Mouse (Mus musculus) embryonic facial prominence, embryonic 14.5 days (tissue): ENCODE results near the gene Wnk2. TPM values are rescaled to one million over a fixed set of nuclear protein-coding genes. Genes with fewer than 3 reads are reported as not detected.

Experiments
- ATAC-seq: fragments of 200-750 bp; cut with Nextera tagmentation; 2 replicates; pipeline ENCODE4 v1.8.0; 2017; ENCODE audit warnings: low read depth, moderate number of reproducible peaks, moderate TSS enrichment
- DNase-seq: peaks from one replicate; pipeline ENCODE4 v3.0.0-alpha.2; 2015; ENCODE audit warnings: low spot score
- H3K27ac ChIP-seq: fragments of 300-500 bp; sonication (generic); replicated peaks from 2 replicates; pipeline ENCODE4 v1.5.1; 2014; ENCODE audit warnings: low read depth, mild to moderate bottlenecking, low read length, moderate library complexity
- H3K27me3 ChIP-seq: fragments of 300-500 bp; sonication (generic); replicated peaks from 2 replicates; pipeline ENCODE4 v1.6.1; 2014; ENCODE audit warnings: low read length; ENCODE audit not compliant: control insufficient read depth, insufficient read depth
- H3K36me3 ChIP-seq: fragments of 300-500 bp; sonication (generic); 2 replicates; pipeline ENCODE4 v1.6.1; 2014; ENCODE audit warnings: low read length, mixed read lengths; ENCODE audit not compliant: control insufficient read depth, insufficient read depth
- H3K4me1 ChIP-seq: fragments of 300-500 bp; sonication (generic); 2 replicates; pipeline ENCODE4 v1.6.1; 2014; ENCODE audit warnings: antibody characterized with exemption, low read length; ENCODE audit not compliant: control insufficient read depth, insufficient read depth
- H3K4me2 ChIP-seq: fragments of 300-500 bp; sonication (generic); 2 replicates; pipeline ENCODE4 v1.6.1; 2014; ENCODE audit warnings: low read depth, mild to moderate bottlenecking, low read length, moderate library complexity, mixed read lengths
- H3K4me3 ChIP-seq: fragments of 300-500 bp; sonication (generic); 2 replicates; pipeline ENCODE4 v1.5.1; 2014; ENCODE audit warnings: low read depth, mild to moderate bottlenecking, low read length
- H3K9ac ChIP-seq: fragments of 300-500 bp; sonication (generic); 2 replicates; pipeline ENCODE4 v1.6.1; 2014; ENCODE audit warnings: low read depth, mild to moderate bottlenecking, low read length, moderate library complexity, mixed read lengths
- H3K9me3 ChIP-seq: fragments of 300-500 bp; sonication (generic); 2 replicates; pipeline ENCODE4 v1.6.1; 2016; ENCODE audit warnings: low read length; ENCODE audit not compliant: control insufficient read depth
- WGBS: fragments of 180-500 bp; shearing (Covaris S2); extraction: QIAGEN DNeasy Blood & Tissue Kit; methylation state at CpG from one replicate; pipeline ENCODE4 v1.1.7; 2014; 5-methylcytosine and 5-hydroxymethylcytosine counted together
- polyA plus RNA-seq: library from polyadenylated mRNA; unstranded; fragments of >200 nt; fragmentation: Nextera tagmentation; extraction: Ambion mirVana; gene quantifications from 2 replicates; pipeline ENCODE4 v1.2.1, GENCODE M21; 2014

Gene Wnk2
- polyA plus RNA-seq: 3.1 and 3.3 TPM in 2 replicates

- peak within 1 kb of the TSS; percentile 92 for H3K4me2 ChIP-seq
- no peaks in the 10 kb centered on the region for H3K36me3 ChIP-seq
- ATAC-seq (peak; percentile 75), DNase-seq (peak; percentile 82)
- peaks cover 26% of the 10 kb centered on the region for H3K27me3 ChIP-seq
- H3K4me1 ChIP-seq: peaks cover 6% of the 10 kb centered on the region; the same call in 1 of the 2 replicates
- H3K4me3 ChIP-seq: peak within 1 kb of the TSS; percentile 64
- H3K9ac ChIP-seq: peak within 1 kb of the TSS; percentile 72
- no peaks in the 10 kb centered on the region for H3K9me3 ChIP-seq
- WGBS: 2% methylated on average over 20 of the region's 43 CpGs
- H3K27ac ChIP-seq: no peak within 1 kb of the TSS
Measured at GRCm38 (mm10) chr13:49147858-49148226, at the start of gene Wnk2. Gene Wnk2, minus strand, starts transcription at chr13:49148014.

- Histone ChIP-seq H3K4me2 (no peak overlapping the region), H3K4me1 (peaks cover 1% of the 10 kb centered on the region; the same call in 1 of the 2 replicates), H3K4me3 (no peak overlapping the region), H3K27me3 (no peaks in the 10 kb centered on the region), H3K27ac (no peak overlapping the region), H3K9ac (no peak overlapping the region), H3K9me3 (no peaks in the 10 kb centered on the region), H3K36me3 (peaks cover 15% of the 10 kb centered on the region; the same call in 1 of the 2 replicates)
- 67% methylated on average over 6 of the region's 6 CpGs for WGBS
- no peak for ATAC-seq
- DNase-seq: no peak
Measured at GRCm38 (mm10) chr13:49196766-49197165, 49.0 kb upstream of the Wnk2 start.

- Histone ChIP-seq H3K27me3 (no peaks in the 10 kb centered on the region), H3K4me1 (peaks cover 7% of the 10 kb centered on the region; the same call in 1 of the 2 replicates), H3K4me2 (no peak overlapping the region), H3K27ac (no peak overlapping the region), H3K36me3 (peaks cover 15% of the 10 kb centered on the region; the same call in 1 of the 2 replicates), H3K4me3 (no peak overlapping the region), H3K9me3 (no peaks in the 10 kb centered on the region), H3K9ac (no peak overlapping the region)
- ATAC-seq (no peak), DNase-seq (no peak)
- WGBS: 87% methylated on average over 5 of the region's 5 CpGs
Measured at GRCm38 (mm10) chr13:49196211-49196610, 48.4 kb upstream of the Wnk2 start.

GRCm38 (mm10) chr13:49195651-49196050 is 47.8 kb upstream of the Wnk2 start:
- H3K4me3 ChIP-seq: no peak overlapping the region
- no peak overlapping the region for H3K4me2 ChIP-seq
- H3K27ac ChIP-seq: no peak overlapping the region
- H3K4me1 ChIP-seq: peaks cover 13% of the 10 kb centered on the region; the same call in 1 of the 2 replicates
- no peaks in the 10 kb centered on the region for H3K27me3 ChIP-seq
- no peak for DNase-seq
- no peaks in the 10 kb centered on the region for H3K9me3 ChIP-seq
- 92% methylated on average over 7 of the region's 7 CpGs for WGBS
- peaks cover 15% of the 10 kb centered on the region; the same call in 1 of the 2 replicates for H3K36me3 ChIP-seq
- no peak overlapping the region for H3K9ac ChIP-seq
- no peak for ATAC-seq

GRCm38 (mm10) chr13:49194811-49195210 is 47.0 kb upstream of the Wnk2 start:
- Histone ChIP-seq H3K36me3 (peaks cover 15% of the 10 kb centered on the region; the same call in 1 of the 2 replicates), H3K27me3 (no peaks in the 10 kb centered on the region), H3K9me3 (no peaks in the 10 kb centered on the region), H3K4me2 (no peak overlapping the region), H3K27ac (no peak overlapping the region), H3K4me3 (no peak overlapping the region), H3K4me1 (peaks cover 14% of the 10 kb centered on the region; the same call in 1 of the 2 replicates), H3K9ac (no peak overlapping the region)
- ATAC-seq (no peak), DNase-seq (no peak)
- WGBS: 96% methylated on average over 13 of the region's 13 CpGs

GRCm38 (mm10) chr13:49193650-49194049 is 45.8 kb upstream of the Wnk2 start:
- ATAC-seq (no peak), DNase-seq (no peak)
- H3K9me3 ChIP-seq: no peaks in the 10 kb centered on the region
- WGBS: 95% methylated on average over 16 of the region's 17 CpGs
- peaks cover 15% of the 10 kb centered on the region; the same call in 1 of the 2 replicates for H3K36me3 ChIP-seq
- no peak overlapping the region for H3K4me3 ChIP-seq
- no peaks in the 10 kb centered on the region for H3K27me3 ChIP-seq
- H3K9ac ChIP-seq: no peak overlapping the region
- H3K4me2 ChIP-seq: no peak overlapping the region
- H3K4me1 ChIP-seq: peaks cover 16% of the 10 kb centered on the region
- H3K27ac ChIP-seq: no peak overlapping the region

GRCm38 (mm10) chr13:49192156-49192855 is 44.5 kb upstream of the Wnk2 start:
- Histone ChIP-seq H3K36me3 (peaks cover 15% of the 10 kb centered on the region; the same call in 1 of the 2 replicates), H3K4me3 (no peak overlapping the region), H3K27ac (no peak overlapping the region), H3K9me3 (no peaks in the 10 kb centered on the region), H3K27me3 (no peaks in the 10 kb centered on the region), H3K4me1 (peaks cover 24% of the 10 kb centered on the region), H3K4me2 (no peak overlapping the region), H3K9ac (no peak overlapping the region; the same call in 1 of the 2 replicates)
- ATAC-seq (no peak), DNase-seq (no peak)
- WGBS: 68% methylated on average over 16 of the region's 16 CpGs

GRCm38 (mm10) chr13:49191673-49192035 is 43.8 kb upstream of the Wnk2 start:
- Histone ChIP-seq H3K27me3 (no peaks in the 10 kb centered on the region), H3K9ac (peak overlapping the region; percentile 19; the same call in 1 of the 2 replicates), H3K4me2 (no peak overlapping the region), H3K9me3 (no peaks in the 10 kb centered on the region), H3K36me3 (peaks cover 15% of the 10 kb centered on the region; the same call in 1 of the 2 replicates), H3K27ac (no peak overlapping the region), H3K4me3 (no peak overlapping the region), H3K4me1 (peaks cover 29% of the 10 kb centered on the region)
- DNase-seq (no peak), ATAC-seq (no peak)
- WGBS: 60% methylated on average over 5 of the region's 5 CpGs
